ENCODE assay signal across 26 mouse cellular contexts in the genomic region with DNA sequence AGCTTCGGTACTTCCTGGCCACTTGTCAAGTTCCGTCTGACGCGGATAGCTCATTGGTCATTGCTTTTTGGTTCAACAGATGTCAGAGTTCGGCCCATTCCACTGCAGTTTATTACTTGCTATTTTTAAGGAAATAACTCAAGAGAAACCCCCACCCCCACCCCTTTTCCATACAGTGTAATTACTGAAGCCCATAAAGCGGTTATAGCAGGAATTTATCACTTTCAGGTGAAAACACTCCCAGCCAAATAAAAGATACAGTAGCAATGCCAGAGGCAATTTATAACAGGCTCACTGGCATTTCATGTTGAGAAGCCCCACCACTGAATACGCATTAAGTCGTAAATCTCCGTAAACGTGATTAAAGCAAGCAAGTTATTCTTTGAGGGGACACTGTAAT. TPM values are rescaled to one million over a fixed set of nuclear protein-coding genes. Genes with fewer than 3 reads are reported as not detected.
A peak's percentile ranks its signal among the peaks of the same experiment; 100 is the strongest.
DNase-seq lines count a peak whose midpoint lies in the region; ATAC-seq and TF ChIP-seq lines count a peak whose summit lies in the region.
"Had no signal": no experiment of that assay in that cellular context is flagged by ENCODE, and none has a peak within 500 bp of the region (broad histone marks: within the 10 kb centered on the region; RNA-seq: fewer than 3 reads in every experiment).

No protein-coding gene starts in this region.

- no peaks in the 10 kb centered on the region for H3K4me1 ChIP-seq in intestine, embryonic 15.5 days (replicated peaks)
- no peaks in the 10 kb centered on the region for H3K4me1 ChIP-seq in intestine, postnatal 0 days (replicated peaks; ENCODE audit: control insufficient read depth, insufficient read depth, low read length)
- no peaks in the 10 kb centered on the region for H3K4me1 ChIP-seq in kidney, adult 2 months (ENCODE audit: control insufficient read depth, insufficient read depth, low read length)
- peaks cover 10% of the 10 kb centered on the region for H3K4me1 ChIP-seq in neural tube, embryonic 13.5 days (replicated peaks)
- H3K4me1 ChIP-seq in neural tube, embryonic 15.5 days, result peaks cover 8% of the 10 kb centered on the region
- no peaks in the 10 kb centered on the region for H3K4me1 ChIP-seq in neural tube, embryonic 14.5 days (ENCODE audit: control insufficient read depth, insufficient read depth, low read length)
- H3K4me1 ChIP-seq: heart, embryonic 13.5 days; hindbrain, embryonic 15.5 days; midbrain, embryonic 15.5 days had no signal

- 46% methylated on average over 10 of the region's 10 CpGs for WGBS in intestine, embryonic 15.5 days
- 36% methylated on average over 10 of the region's 10 CpGs for WGBS in intestine, postnatal 0 days
- 31% methylated on average over 10 of the region's 10 CpGs for WGBS in kidney, adult 2 months
- 26% methylated on average over 10 of the region's 10 CpGs for WGBS in neural tube, embryonic 13.5 days
- WGBS in neural tube, embryonic 15.5 days, result 24% methylated on average over 10 of the region's 10 CpGs
- WGBS in neural tube, embryonic 14.5 days, result 28% methylated on average over 10 of the region's 10 CpGs

- H3K36me3 ChIP-seq in intestine, embryonic 15.5 days, result no peaks in the 10 kb centered on the region
- no peaks in the 10 kb centered on the region for H3K36me3 ChIP-seq in intestine, postnatal 0 days (ENCODE audit: control insufficient read depth, insufficient read depth)
- H3K36me3 ChIP-seq in kidney, adult 2 months (ENCODE audit: control insufficient read depth, insufficient read depth, low read length), result no peaks in the 10 kb centered on the region
- H3K36me3 ChIP-seq in neural tube, embryonic 13.5 days, result no peaks in the 10 kb centered on the region
- no peaks in the 10 kb centered on the region for H3K36me3 ChIP-seq in neural tube, embryonic 15.5 days
- no peaks in the 10 kb centered on the region for H3K36me3 ChIP-seq in neural tube, embryonic 14.5 days (ENCODE audit: control insufficient read depth, insufficient read depth, low read length)
- H3K36me3 ChIP-seq: G1E; heart, embryonic 13.5 days; hindbrain, embryonic 15.5 days; midbrain, embryonic 15.5 days had no signal

- peak; percentile 9 for DNase-seq in kidney, postnatal 14 days
- DNase-seq in kidney, adult 2 months, result no peak
- DNase-seq in retina, postnatal 1 day, result no peak
- DNase-seq: adrenal gland, adult 8-10 months; cerebellum, adult 11 months; cerebellum, adult 9-10 months; heart, postnatal 10 days; kidney, postnatal 36 days; lung, postnatal 36 days; right cerebral cortex, adult 18-20 months; spleen, adult 18-20 months; thymus, postnatal 14 days had no signal

- H3K4me3 ChIP-seq in intestine, embryonic 15.5 days (replicated peaks), result no peak overlapping the region
- H3K4me3 ChIP-seq in intestine, postnatal 0 days (ENCODE audit: low read depth, low read length), result no peak overlapping the region
- no peak overlapping the region for H3K4me3 ChIP-seq in kidney, adult 2 months (ENCODE audit: insufficient read depth, low read depth, low read length)
- H3K4me3 ChIP-seq in neural tube, embryonic 13.5 days, result no peak overlapping the region
- H3K4me3 ChIP-seq in neural tube, embryonic 15.5 days (replicated peaks), result no peak overlapping the region
- no peak overlapping the region for H3K4me3 ChIP-seq in neural tube, embryonic 14.5 days (ENCODE audit: low read depth, low read length)
- H3K4me3 ChIP-seq: erythroblast, embryonic 14.5 days; heart, embryonic 13.5 days; hindbrain, embryonic 15.5 days; megakaryocyte, embryonic 14.5 days; midbrain, embryonic 15.5 days had no signal

- H3K9ac ChIP-seq in intestine, embryonic 15.5 days, result no peak overlapping the region
- no peak overlapping the region for H3K9ac ChIP-seq in intestine, postnatal 0 days (ENCODE audit: low read depth, low read length)
- no peak overlapping the region for H3K9ac ChIP-seq in neural tube, embryonic 13.5 days
- H3K9ac ChIP-seq in neural tube, embryonic 15.5 days (replicated peaks), result no peak overlapping the region
- H3K9ac ChIP-seq in neural tube, embryonic 14.5 days (replicated peaks; ENCODE audit: low read depth, low read length), result no peak overlapping the region
- H3K9ac ChIP-seq: heart, embryonic 13.5 days; hindbrain, embryonic 15.5 days; midbrain, embryonic 15.5 days had no signal

- H3K9me3 ChIP-seq in intestine, embryonic 15.5 days, result no peaks in the 10 kb centered on the region
- no peaks in the 10 kb centered on the region for H3K9me3 ChIP-seq in intestine, postnatal 0 days (ENCODE audit: control insufficient read depth)
- no peaks in the 10 kb centered on the region for H3K9me3 ChIP-seq in neural tube, embryonic 13.5 days
- H3K9me3 ChIP-seq in neural tube, embryonic 15.5 days (replicated peaks), result no peaks in the 10 kb centered on the region
- H3K9me3 ChIP-seq in neural tube, embryonic 14.5 days (ENCODE audit: control insufficient read depth, low read length), result no peaks in the 10 kb centered on the region
- H3K9me3 ChIP-seq: G1E; heart, embryonic 13.5 days; hindbrain, embryonic 15.5 days; midbrain, embryonic 15.5 days had no signal

- no peak overlapping the region for H3K27ac ChIP-seq in intestine, embryonic 15.5 days
- H3K27ac ChIP-seq in intestine, postnatal 0 days (ENCODE audit: low read depth, low read length), result no peak overlapping the region
- no peak overlapping the region for H3K27ac ChIP-seq in kidney, adult 2 months (ENCODE audit: insufficient read depth, low read depth, low read length)
- H3K27ac ChIP-seq in neural tube, embryonic 13.5 days (replicated peaks), result no peak overlapping the region
- no peak overlapping the region for H3K27ac ChIP-seq in neural tube, embryonic 15.5 days (replicated peaks)
- H3K27ac ChIP-seq in neural tube, embryonic 14.5 days (ENCODE audit: low read depth, low read length), result no peak overlapping the region
- H3K27ac ChIP-seq: heart, embryonic 13.5 days; hindbrain, embryonic 15.5 days; midbrain, embryonic 15.5 days had no signal

- ATAC-seq in intestine, embryonic 15.5 days, result peak; percentile 43
- ATAC-seq in intestine, postnatal 0 days, result no peak
- peak; percentile 59; the same call in 1 of the 2 replicates for ATAC-seq in neural tube, embryonic 13.5 days (ENCODE audit: low read depth)
- no peak for ATAC-seq in neural tube, embryonic 15.5 days (ENCODE audit: low FRiP score)
- peak; percentile 72 for ATAC-seq in neural tube, embryonic 14.5 days (ENCODE audit: low read depth)
- ATAC-seq: forebrain, embryonic 16.5 days; inflammation-experienced regulatory T-cells, adult 6 months; midbrain, embryonic 15.5 days had no signal

- TF ChIP-seq POLR2A in kidney, adult 2 months (IDR thresholded peaks at IDR 0.05; ENCODE audit: low read depth, low read length), result no peak

- TF ChIP-seq CTCF in intestine, postnatal 0 days (IDR thresholded peaks at IDR 0.05; ENCODE audit: low read depth), result no peak
- TF ChIP-seq CTCF in kidney, adult 2 months (conservative IDR thresholded peaks at IDR 0.05; ENCODE audit: insufficient read depth, insufficient read length, low read depth, low read length), result no peak

- H3K27me3 ChIP-seq in intestine, embryonic 15.5 days (replicated peaks), result no peaks in the 10 kb centered on the region
- H3K27me3 ChIP-seq in intestine, postnatal 0 days (replicated peaks; ENCODE audit: control insufficient read depth, insufficient read depth, low read length), result no peaks in the 10 kb centered on the region
- H3K27me3 ChIP-seq in kidney, adult 2 months (replicated peaks; ENCODE audit: control insufficient read depth, insufficient read depth, low read length), result no peaks in the 10 kb centered on the region
- no peaks in the 10 kb centered on the region for H3K27me3 ChIP-seq in neural tube, embryonic 13.5 days
- H3K27me3 ChIP-seq in neural tube, embryonic 15.5 days (replicated peaks), result no peaks in the 10 kb centered on the region
- no peaks in the 10 kb centered on the region for H3K27me3 ChIP-seq in neural tube, embryonic 14.5 days (ENCODE audit: control insufficient read depth, insufficient read depth, low read length)
- H3K27me3 ChIP-seq: heart, embryonic 13.5 days; hindbrain, embryonic 15.5 days; megakaryocyte, embryonic 14.5 days; midbrain, embryonic 15.5 days had no signal

- H3K4me2 ChIP-seq in intestine, embryonic 15.5 days (replicated peaks), result no peak overlapping the region
- no peak overlapping the region for H3K4me2 ChIP-seq in intestine, postnatal 0 days (replicated peaks; ENCODE audit: low read depth)
- no peak overlapping the region for H3K4me2 ChIP-seq in neural tube, embryonic 13.5 days
- H3K4me2 ChIP-seq in neural tube, embryonic 15.5 days, result no peak overlapping the region
- H3K4me2 ChIP-seq in neural tube, embryonic 14.5 days (ENCODE audit: low read depth, low read length), result no peak overlapping the region
- H3K4me2 ChIP-seq: heart, embryonic 13.5 days; hindbrain, embryonic 15.5 days; liver, embryonic 11.5 days; midbrain, embryonic 15.5 days had no signal

RNA-seq across cellular contexts. Expression of a gene that starts 6.9 kb away (rescaled TPM):
- 1.5 and 1.8 TPM in 2 replicates for polyA plus RNA-seq in intestine, embryonic 15.5 days (2015; fragmentation: Nextera tagmentation; extraction: Ambion mirVana)
- 0.51 and 0.65 TPM in 2 replicates for polyA plus RNA-seq in intestine, postnatal 0 days (2015; fragmentation: Nextera tagmentation; extraction: Ambion mirVana)
- 0.35 and 0.39 TPM in 2 replicates for polyA plus RNA-seq in kidney, adult 2 months (2012; rRNA removed)
- 0.83 and 0.93 TPM in 2 replicates for polyA plus RNA-seq in neural tube, embryonic 13.5 days (2015; fragmentation: Nextera tagmentation; extraction: Ambion mirVana)
- 0.51 and 1.4 TPM in 2 replicates for polyA plus RNA-seq in neural tube, embryonic 15.5 days (2015; fragmentation: Nextera tagmentation; extraction: Ambion mirVana)
- polyA plus RNA-seq in neural tube, embryonic 14.5 days (2014; fragmentation: Nextera tagmentation; extraction: Ambion mirVana), result 0.55 and 0.58 TPM in 2 replicates

Comparison
In these comparisons a context has a peak if more than half of its experiments do, and no peak if none do; other contexts are left out.
1. ATAC-seq: peak in intestine, embryonic 15.5 days (single experiment), neural tube, embryonic 13.5 days (single experiment) and neural tube, embryonic 14.5 days (single experiment); none in intestine, postnatal 0 days (single experiment) and neural tube, embryonic 15.5 days (single experiment).